Mouse (Mus musculus): Measurements from ENCODE around the gene Lrrc73. TPM values are rescaled to one million over a fixed set of nuclear protein-coding genes. Genes with fewer than 3 reads are reported as not detected.

Lrrc73 gene
- polyA plus RNA-seq, 1 experiment from 2014 or later = 12.6 TPM

DNA sequence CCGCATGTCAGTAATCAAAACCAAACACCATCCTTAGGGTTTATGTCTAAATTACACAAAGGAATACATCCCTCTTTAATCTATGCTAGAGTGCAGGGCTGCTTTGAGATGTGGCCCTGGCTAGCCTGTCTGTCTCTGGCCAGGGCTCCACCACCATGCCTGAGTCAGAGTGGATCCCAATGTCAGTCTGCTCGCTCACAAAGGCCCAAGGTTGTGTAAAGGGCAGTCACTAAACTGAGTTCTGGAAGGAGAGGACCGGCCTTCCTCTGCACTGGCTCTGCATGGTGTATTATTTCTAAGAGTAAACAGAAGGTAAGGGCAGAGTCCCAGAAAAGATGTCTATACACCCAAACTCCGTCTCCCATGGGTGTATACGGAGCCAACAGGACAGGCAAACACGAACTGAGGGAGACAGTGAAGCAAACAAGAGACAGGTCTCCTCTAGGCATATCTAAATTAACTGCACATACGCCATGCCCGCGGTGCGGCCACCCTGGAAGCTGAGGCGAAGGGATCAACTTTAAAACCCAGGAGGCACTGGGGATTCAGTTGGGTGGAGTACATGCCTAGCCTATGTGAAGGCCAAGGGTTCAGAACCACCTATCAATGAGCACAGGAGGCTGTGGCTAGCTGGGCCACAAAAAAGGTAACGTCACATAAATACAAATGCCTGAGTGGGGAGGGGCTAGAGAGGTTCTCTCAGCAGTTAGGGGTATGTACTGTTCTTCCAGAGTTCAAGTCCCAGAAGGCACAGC is 24.9 kb downstream of the Lrrc73 start:
- H3K4me3 ChIP-seq (replicated peaks; ENCODE audit: low read length) = no peak overlapping the region
- ATAC-seq = no peak
- H3K27ac ChIP-seq (ENCODE audit: low read length) = no peak overlapping the region
- 91% methylated on average over 12 of the region's 12 CpGs for WGBS
- H3K9ac ChIP-seq (replicated peaks; ENCODE audit: low read depth, low read length) = no peak overlapping the region
- no peak overlapping the region for H3K4me2 ChIP-seq (ENCODE audit: low read length)
- no peaks in the 10 kb centered on the region for H3K9me3 ChIP-seq (ENCODE audit: control insufficient read depth, low read length)
- no peaks in the 10 kb centered on the region; the same call in 1 of the 2 replicates for H3K36me3 ChIP-seq (ENCODE audit: control insufficient read depth, insufficient read depth)
- no peaks in the 10 kb centered on the region for H3K27me3 ChIP-seq (replicated peaks; ENCODE audit: control insufficient read depth, insufficient read depth, low read length)
- peaks cover 12% of the 10 kb centered on the region for H3K4me1 ChIP-seq (replicated peaks; ENCODE audit: control insufficient read depth, insufficient read depth, low read length)

DNA sequence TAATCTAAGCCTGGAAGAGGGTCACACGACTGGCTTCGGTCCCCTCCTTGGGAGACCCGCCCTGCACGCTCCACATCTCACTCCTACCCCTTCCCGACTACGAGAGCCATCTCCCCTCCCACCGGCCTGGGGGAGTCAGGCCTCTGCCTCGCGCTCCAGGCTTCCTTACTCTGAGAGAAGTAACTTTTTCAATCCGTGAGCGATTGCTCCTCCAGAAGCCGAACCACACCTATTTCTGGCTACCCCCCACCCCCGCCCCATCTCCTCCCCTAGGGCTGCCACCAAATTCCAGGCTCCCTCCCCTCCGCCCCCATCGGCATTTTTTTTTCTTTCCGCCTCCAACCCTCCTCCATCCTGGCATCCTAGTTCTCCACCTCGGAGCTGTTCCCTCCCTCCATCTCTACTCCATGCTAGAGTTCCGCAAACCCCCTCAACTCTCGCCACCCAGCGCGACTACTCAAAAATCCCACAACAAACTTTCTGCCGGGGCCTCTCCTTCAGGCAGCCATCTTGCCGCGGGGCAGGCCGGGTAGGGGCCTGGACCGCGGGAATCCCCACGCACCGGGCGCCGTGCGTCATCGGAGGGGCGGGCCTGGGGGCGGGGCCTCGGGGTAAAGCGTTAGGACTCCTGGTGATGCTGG is 29.3 kb downstream of the Lrrc73 start, which contains the start of gene Tjap1:
Tjap1 (minus strand) TSS at position 544 of the 641 bp plus-strand sequence.
- WGBS = under 1% methylated on average over 37 of the region's 37 CpGs

DNA sequence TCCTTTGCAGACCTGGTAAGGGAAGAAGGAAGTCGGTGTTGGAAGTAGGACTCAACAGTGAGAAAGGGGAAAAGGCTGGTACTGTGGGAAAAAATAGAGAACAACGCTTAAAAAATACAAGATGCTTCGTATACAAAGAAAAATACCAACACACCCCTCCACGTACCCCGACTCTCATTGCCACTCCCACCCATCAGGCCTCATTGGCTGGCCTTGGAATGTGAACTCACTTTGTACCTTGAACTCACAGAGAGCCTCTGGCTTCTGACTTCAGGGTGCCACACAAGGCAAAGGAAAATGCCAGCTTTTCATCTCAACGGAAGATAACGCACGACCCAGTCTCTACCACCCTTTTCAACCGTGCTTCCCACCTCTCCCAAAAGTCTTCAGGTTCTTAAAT is 29.8 kb downstream of the Lrrc73 start:
- ATAC-seq = peak; percentile 52; the same call in 1 of the 2 replicates

More for the DNA sequence above, 29.3 kb downstream of the Lrrc73 start, which contains the start of gene Tjap1:
- peak; percentile 99 for ATAC-seq
- Histone ChIP-seq H3K4me1 (replicated peaks; ENCODE audit: control insufficient read depth, insufficient read depth, low read length) (peaks cover 15% of the 10 kb centered on the region), H3K36me3 (ENCODE audit: control insufficient read depth, insufficient read depth) (no peaks in the 10 kb centered on the region; the same call in 1 of the 2 replicates), H3K27ac (ENCODE audit: low read length) (peak within 1 kb of the TSS; percentile 45), H3K4me2 (ENCODE audit: low read length) (peak within 1 kb of the TSS; percentile 96), H3K4me3 (replicated peaks; ENCODE audit: low read length) (peak within 1 kb of the TSS; percentile 56), H3K27me3 (replicated peaks; ENCODE audit: control insufficient read depth, insufficient read depth, low read length) (no peaks in the 10 kb centered on the region), H3K9me3 (ENCODE audit: control insufficient read depth, low read length) (no peaks in the 10 kb centered on the region), H3K9ac (replicated peaks; ENCODE audit: low read depth, low read length) (peak within 1 kb of the TSS; percentile 70)

GRCm38 (mm10) chr17:46283911-46284310 is 30.6 kb downstream of the Lrrc73 start:
- WGBS = 90% methylated on average over 8 of the region's 8 CpGs
- H3K4me2 ChIP-seq (ENCODE audit: low read length) = no peak overlapping the region
- ATAC-seq = no peak

More for the DNA sequence above, 29.8 kb downstream of the Lrrc73 start:
- Histone ChIP-seq H3K27ac (ENCODE audit: low read length) (no peak overlapping the region; the same call in none of the 2 replicates), H3K9me3 (ENCODE audit: control insufficient read depth, low read length) (no peaks in the 10 kb centered on the region), H3K4me2 (ENCODE audit: low read length) (peak overlapping the region; percentile 96), H3K27me3 (replicated peaks; ENCODE audit: control insufficient read depth, insufficient read depth, low read length) (no peaks in the 10 kb centered on the region), H3K4me1 (replicated peaks; ENCODE audit: control insufficient read depth, insufficient read depth, low read length) (peaks cover 18% of the 10 kb centered on the region), H3K9ac (replicated peaks; ENCODE audit: low read depth, low read length) (peak overlapping the region; percentile 9; the same call in 1 of the 2 replicates), H3K4me3 (replicated peaks; ENCODE audit: low read length) (peak overlapping the region; percentile 56), H3K36me3 (ENCODE audit: control insufficient read depth, insufficient read depth) (no peaks in the 10 kb centered on the region; the same call in 1 of the 2 replicates)
- WGBS = 21% methylated on average over 9 of the region's 9 CpGs

GRCm38 (mm10) chr17:46284653-46285052 is 31.3 kb downstream of the Lrrc73 start:
- no peak overlapping the region for H3K27ac ChIP-seq (ENCODE audit: low read length)
- ATAC-seq = no peak
- no peaks in the 10 kb centered on the region for H3K27me3 ChIP-seq (replicated peaks; ENCODE audit: control insufficient read depth, insufficient read depth, low read length)
- no peak overlapping the region for H3K9ac ChIP-seq (replicated peaks; ENCODE audit: low read depth, low read length)
- no peak overlapping the region for H3K4me3 ChIP-seq (replicated peaks; ENCODE audit: low read length)
- no peaks in the 10 kb centered on the region for H3K36me3 ChIP-seq (ENCODE audit: control insufficient read depth, insufficient read depth)
- 61% methylated on average over 7 of the region's 7 CpGs for WGBS
- H3K4me2 ChIP-seq (ENCODE audit: low read length) = no peak overlapping the region
- H3K4me1 ChIP-seq (replicated peaks; ENCODE audit: control insufficient read depth, insufficient read depth, low read length) = peaks cover 18% of the 10 kb centered on the region
- no peaks in the 10 kb centered on the region for H3K9me3 ChIP-seq (ENCODE audit: control insufficient read depth, low read length)

More at GRCm38 (mm10) chr17:46283911-46284310, 30.6 kb downstream of the Lrrc73 start:
- Histone ChIP-seq H3K36me3 (ENCODE audit: control insufficient read depth, insufficient read depth) (no peaks in the 10 kb centered on the region), H3K4me3 (replicated peaks; ENCODE audit: low read length) (no peak overlapping the region), H3K9me3 (ENCODE audit: control insufficient read depth, low read length) (no peaks in the 10 kb centered on the region), H3K4me1 (replicated peaks; ENCODE audit: control insufficient read depth, insufficient read depth, low read length) (peaks cover 18% of the 10 kb centered on the region), H3K27me3 (replicated peaks; ENCODE audit: control insufficient read depth, insufficient read depth, low read length) (no peaks in the 10 kb centered on the region), H3K27ac (ENCODE audit: low read length) (no peak overlapping the region), H3K9ac (replicated peaks; ENCODE audit: low read depth, low read length) (no peak overlapping the region)

GRCm38 (mm10) chr17:46285407-46285806 is 32.1 kb downstream of the Lrrc73 start:
- peaks cover 18% of the 10 kb centered on the region for H3K4me1 ChIP-seq (replicated peaks; ENCODE audit: control insufficient read depth, insufficient read depth, low read length)
- no peak for ATAC-seq
- WGBS = 75% methylated on average over 6 of the region's 6 CpGs

DNA sequence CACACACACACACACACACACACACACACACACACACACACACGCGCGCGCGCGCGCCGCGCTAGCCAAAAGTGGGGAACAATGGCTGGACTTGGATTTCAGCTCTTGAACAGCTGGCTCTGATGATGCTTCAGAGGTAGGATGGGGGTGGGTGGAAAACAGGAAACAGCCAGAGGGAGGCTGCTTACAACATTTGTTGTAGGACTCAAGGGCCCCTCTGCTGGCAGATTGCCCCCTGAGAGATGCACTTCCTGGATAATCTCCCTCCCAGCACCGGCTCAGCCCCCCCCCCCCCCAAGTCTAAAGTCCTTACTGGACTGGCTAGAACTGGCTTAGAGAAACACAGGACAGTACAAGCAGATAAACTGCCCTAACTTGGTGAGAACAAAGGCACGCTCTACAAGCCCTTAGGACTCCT is 34.4 kb downstream of the Lrrc73 start:
- no peak overlapping the region for H3K4me3 ChIP-seq (replicated peaks; ENCODE audit: low read length)
- peaks cover 7% of the 10 kb centered on the region for H3K4me1 ChIP-seq (replicated peaks; ENCODE audit: control insufficient read depth, insufficient read depth, low read length)
- no peaks in the 10 kb centered on the region for H3K36me3 ChIP-seq (ENCODE audit: control insufficient read depth, insufficient read depth)
- 49% methylated on average over 11 of the region's 11 CpGs for WGBS
- H3K4me2 ChIP-seq (ENCODE audit: low read length) = no peak overlapping the region
- no peak for ATAC-seq
- H3K9ac ChIP-seq (replicated peaks; ENCODE audit: low read depth, low read length) = no peak overlapping the region
- no peaks in the 10 kb centered on the region for H3K9me3 ChIP-seq (ENCODE audit: control insufficient read depth, low read length)
- H3K27ac ChIP-seq (ENCODE audit: low read length) = no peak overlapping the region
- peaks cover 8% of the 10 kb centered on the region; the same call in 1 of the 2 replicates for H3K27me3 ChIP-seq (replicated peaks; ENCODE audit: control insufficient read depth, insufficient read depth, low read length)

More at GRCm38 (mm10) chr17:46285407-46285806, 32.1 kb downstream of the Lrrc73 start:
- H3K9me3 ChIP-seq (ENCODE audit: control insufficient read depth, low read length) = no peaks in the 10 kb centered on the region
- H3K4me2 ChIP-seq (ENCODE audit: low read length) = no peak overlapping the region
- H3K36me3 ChIP-seq (ENCODE audit: control insufficient read depth, insufficient read depth) = no peaks in the 10 kb centered on the region
- H3K9ac ChIP-seq (replicated peaks; ENCODE audit: low read depth, low read length) = no peak overlapping the region
- no peak overlapping the region for H3K4me3 ChIP-seq (replicated peaks; ENCODE audit: low read length)
- H3K27me3 ChIP-seq (replicated peaks; ENCODE audit: control insufficient read depth, insufficient read depth, low read length) = no peaks in the 10 kb centered on the region
- H3K27ac ChIP-seq (ENCODE audit: low read length) = no peak overlapping the region

DNA sequence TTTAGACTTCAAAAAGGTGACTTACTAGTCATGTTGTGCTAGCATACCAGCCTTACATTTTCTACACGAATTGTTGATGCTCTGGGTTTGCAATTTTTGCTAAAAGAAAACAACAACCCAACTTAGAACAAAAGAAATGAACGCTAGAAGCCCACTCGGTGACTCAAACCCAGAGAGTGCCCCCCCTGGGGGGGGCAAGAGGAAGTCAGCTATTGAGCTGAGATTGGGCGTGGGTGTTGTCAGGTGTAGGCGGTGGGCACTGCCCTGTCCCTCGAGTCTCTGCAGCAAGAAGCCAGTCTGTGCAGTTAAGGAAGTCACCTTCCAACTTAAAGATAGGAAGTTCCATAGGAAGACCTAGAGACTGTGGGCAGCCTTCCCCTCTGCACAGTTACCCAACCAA is 43.3 kb downstream of the Lrrc73 start:
- no peaks in the 10 kb centered on the region for H3K36me3 ChIP-seq (ENCODE audit: control insufficient read depth, insufficient read depth)
- H3K4me2 ChIP-seq (ENCODE audit: low read length) = peak overlapping the region; percentile 98
- ATAC-seq = no peak
- 54% methylated on average over 6 of the region's 6 CpGs for WGBS
- peaks cover 20% of the 10 kb centered on the region for H3K4me1 ChIP-seq (replicated peaks; ENCODE audit: control insufficient read depth, insufficient read depth, low read length)
- no peak overlapping the region for H3K9ac ChIP-seq (replicated peaks; ENCODE audit: low read depth, low read length)
- H3K27ac ChIP-seq (ENCODE audit: low read length) = no peak overlapping the region
- H3K27me3 ChIP-seq (replicated peaks; ENCODE audit: control insufficient read depth, insufficient read depth, low read length) = peaks cover 33% of the 10 kb centered on the region
- H3K9me3 ChIP-seq (ENCODE audit: control insufficient read depth, low read length) = no peaks in the 10 kb centered on the region
- peak overlapping the region; percentile 77 for H3K4me3 ChIP-seq (replicated peaks; ENCODE audit: low read length)

DNA sequence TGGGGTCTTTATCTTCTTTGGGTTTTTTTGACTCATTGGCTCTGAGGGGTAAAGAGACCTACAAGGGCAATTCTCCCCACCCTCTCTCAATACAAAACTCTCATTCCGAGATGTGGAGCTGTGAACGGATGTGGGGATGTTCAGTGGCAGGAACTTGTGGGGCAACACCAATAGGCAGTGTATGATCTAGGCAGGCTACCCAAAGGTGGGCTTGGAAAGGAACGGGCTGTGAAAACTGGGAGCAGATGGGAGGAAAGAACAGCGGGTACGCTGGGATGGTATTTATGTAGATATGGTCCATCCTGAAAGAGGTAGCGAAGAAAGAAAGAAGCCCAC is 43.7 kb downstream of the Lrrc73 start:
- peak overlapping the region; percentile 77 for H3K4me3 ChIP-seq (replicated peaks; ENCODE audit: low read length)
- H3K4me1 ChIP-seq (replicated peaks; ENCODE audit: control insufficient read depth, insufficient read depth, low read length) = peaks cover 20% of the 10 kb centered on the region
- H3K36me3 ChIP-seq (ENCODE audit: control insufficient read depth, insufficient read depth) = no peaks in the 10 kb centered on the region
- H3K9me3 ChIP-seq (ENCODE audit: control insufficient read depth, low read length) = no peaks in the 10 kb centered on the region
- WGBS = 8% methylated on average over 6 of the region's 6 CpGs
- peak overlapping the region; percentile 76 for H3K9ac ChIP-seq (replicated peaks; ENCODE audit: low read depth, low read length)
- peak overlapping the region; percentile 67 for H3K27ac ChIP-seq (ENCODE audit: low read length)
- ATAC-seq = no peak
- H3K4me2 ChIP-seq (ENCODE audit: low read length) = peak overlapping the region; percentile 98
- H3K27me3 ChIP-seq (replicated peaks; ENCODE audit: control insufficient read depth, insufficient read depth, low read length) = peaks cover 30% of the 10 kb centered on the region
